Mouse (Mus musculus): ENCODE results near the gene Szt2. TPM values are rescaled to one million over a fixed set of nuclear protein-coding genes. Genes with fewer than 3 reads are reported as not detected.

Szt2 gene
- polyA plus RNA-seq, 1 experiment from 2014 or later, result 4.7 TPM

DNA sequence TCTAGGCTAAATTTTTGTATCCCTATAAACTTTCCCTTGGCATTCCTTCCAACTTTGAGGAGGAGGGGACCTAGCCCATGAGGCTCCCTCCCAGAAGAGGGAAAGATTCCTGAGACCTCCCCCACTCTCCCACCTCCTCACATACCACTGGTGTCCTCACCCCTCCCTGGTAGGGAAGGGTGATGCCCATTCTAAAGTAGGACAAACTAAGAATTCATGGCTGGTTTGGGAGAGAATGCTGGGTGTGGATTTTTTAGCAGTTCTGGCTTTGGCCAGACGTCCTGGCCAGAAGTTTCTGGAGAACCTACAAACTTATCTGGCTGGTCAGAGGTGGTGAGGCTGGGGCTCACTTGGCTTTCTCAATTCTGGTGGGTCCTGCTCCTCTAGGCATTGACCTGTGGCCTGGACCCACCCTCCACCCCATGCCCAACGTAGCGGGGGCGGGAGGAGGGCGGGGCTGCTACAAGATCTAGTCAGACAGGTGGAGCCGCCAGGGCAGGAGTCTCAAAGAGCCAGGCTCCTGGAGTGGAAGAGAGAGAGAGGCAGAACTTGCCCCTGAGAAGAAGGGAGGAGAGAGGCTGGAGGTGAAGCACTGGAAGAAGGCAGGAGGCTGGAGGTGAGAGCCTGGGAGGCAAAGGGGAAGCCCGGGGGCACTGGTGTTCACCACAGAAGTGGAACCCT, 20.3 kb upstream of the Szt2 start:
- no peak for ATAC-seq
- Histone ChIP-seq H3K4me2 (ENCODE audit: low read depth, low read length) (peak overlapping the region; percentile 83), H3K27me3 (replicated peaks; ENCODE audit: control insufficient read depth, insufficient read depth, low read length) (no peaks in the 10 kb centered on the region), H3K4me3 (ENCODE audit: low read length) (peak overlapping the region; percentile 72), H3K4me1 (ENCODE audit: control insufficient read depth, insufficient read depth, low read length) (peaks cover 28% of the 10 kb centered on the region), H3K9ac (ENCODE audit: low read depth, low read length) (peak overlapping the region; percentile 92), H3K27ac (ENCODE audit: low read length) (peak overlapping the region; percentile 89), H3K9me3 (ENCODE audit: control insufficient read depth, low read length) (no peaks in the 10 kb centered on the region), H3K36me3 (ENCODE audit: control insufficient read depth, insufficient read depth, low read length) (peaks cover 21% of the 10 kb centered on the region)
- WGBS, result 44% methylated on average over 7 of the region's 7 CpGs

DNA sequence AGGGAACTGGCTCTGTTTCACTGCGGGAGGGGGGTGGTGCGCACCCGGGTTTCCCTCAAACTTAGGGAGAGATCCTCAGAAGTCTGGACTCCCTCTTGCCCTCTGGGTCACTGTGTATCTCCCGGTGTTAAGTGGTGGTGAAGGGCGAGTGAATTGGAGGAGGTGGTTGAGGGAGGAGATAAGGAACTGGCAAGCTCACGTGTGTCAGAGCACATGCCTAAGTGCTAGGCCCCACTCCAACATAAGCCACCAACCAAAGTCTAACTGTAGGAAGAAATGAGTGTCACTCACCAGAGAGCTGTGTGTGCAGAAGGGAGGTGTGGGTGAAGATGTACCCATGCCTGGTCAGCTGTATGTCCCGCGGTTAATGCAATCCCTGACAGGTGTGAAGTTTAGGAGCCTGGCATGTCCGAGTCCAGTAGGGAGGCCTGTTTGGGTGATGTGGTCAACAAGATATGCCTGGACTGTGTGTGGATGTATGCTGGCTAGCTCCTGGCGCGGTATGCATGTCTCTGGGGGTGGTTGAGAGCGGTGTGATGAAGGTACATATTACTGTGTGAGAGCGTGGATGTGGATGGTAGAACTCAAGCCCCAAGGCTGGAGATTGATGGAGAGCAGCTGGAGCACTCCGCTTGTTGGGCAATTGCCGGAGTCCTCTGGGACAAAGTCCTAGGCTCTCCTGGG, 19.6 kb upstream of the Szt2 start:
- Histone ChIP-seq H3K4me3 (ENCODE audit: low read length) (peak overlapping the region; percentile 72), H3K27me3 (replicated peaks; ENCODE audit: control insufficient read depth, insufficient read depth, low read length) (no peaks in the 10 kb centered on the region), H3K27ac (ENCODE audit: low read length) (peak overlapping the region; percentile 89), H3K4me2 (ENCODE audit: low read depth, low read length) (peak overlapping the region; percentile 83), H3K36me3 (ENCODE audit: control insufficient read depth, insufficient read depth, low read length) (peaks cover 21% of the 10 kb centered on the region), H3K4me1 (ENCODE audit: control insufficient read depth, insufficient read depth, low read length) (peaks cover 26% of the 10 kb centered on the region), H3K9me3 (ENCODE audit: control insufficient read depth, low read length) (no peaks in the 10 kb centered on the region), H3K9ac (ENCODE audit: low read depth, low read length) (peak overlapping the region; percentile 92)
- ATAC-seq, result peak; percentile 48
- 27% methylated on average over 15 of the region's 15 CpGs for WGBS

GRCm38 (mm10) chr4:118427768-118428451, 18.8 kb upstream of the Szt2 start, which contains the start of gene Elovl1:
Gene Elovl1, plus strand, starts transcription at chr4:118428093.
- H3K9me3 ChIP-seq (ENCODE audit: control insufficient read depth, low read length), result no peaks in the 10 kb centered on the region
- peak within 1 kb of the TSS; percentile 89 for H3K27ac ChIP-seq (ENCODE audit: low read length)
- H3K36me3 ChIP-seq (ENCODE audit: control insufficient read depth, insufficient read depth, low read length), result peaks cover 15% of the 10 kb centered on the region
- peak within 1 kb of the TSS; percentile 83 for H3K4me2 ChIP-seq (ENCODE audit: low read depth, low read length)
- ATAC-seq, result peak; percentile 96
- H3K4me1 ChIP-seq (ENCODE audit: control insufficient read depth, insufficient read depth, low read length), result peaks cover 26% of the 10 kb centered on the region
- H3K9ac ChIP-seq (ENCODE audit: low read depth, low read length), result peak within 1 kb of the TSS; percentile 92
- no peaks in the 10 kb centered on the region for H3K27me3 ChIP-seq (replicated peaks; ENCODE audit: control insufficient read depth, insufficient read depth, low read length)
- peak within 1 kb of the TSS; percentile 72 for H3K4me3 ChIP-seq (ENCODE audit: low read length)
- WGBS, result under 1% methylated on average over 16 of the region's 31 CpGs

DNA sequence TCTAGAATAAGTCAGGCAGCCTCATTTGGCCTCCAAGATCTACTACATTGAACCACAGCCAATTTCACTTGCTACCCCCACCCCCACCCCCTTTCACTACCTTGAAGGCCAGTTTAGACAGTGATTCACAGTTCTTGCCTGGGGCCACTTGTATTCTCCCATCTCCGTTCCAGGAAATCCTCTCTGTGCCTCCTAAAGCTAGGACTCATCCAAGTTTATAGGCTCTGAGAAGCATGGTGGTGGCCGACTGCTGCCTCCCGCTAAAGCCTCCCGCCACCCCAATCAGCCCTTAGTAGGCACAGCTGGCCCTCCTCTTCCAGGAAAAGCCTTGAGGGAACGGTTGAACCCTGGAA, 18.3 kb upstream of the Szt2 start:
- 1% methylated on average over 5 of the region's 5 CpGs for WGBS
- H3K4me1 ChIP-seq (ENCODE audit: control insufficient read depth, insufficient read depth, low read length), result peaks cover 26% of the 10 kb centered on the region

DNA sequence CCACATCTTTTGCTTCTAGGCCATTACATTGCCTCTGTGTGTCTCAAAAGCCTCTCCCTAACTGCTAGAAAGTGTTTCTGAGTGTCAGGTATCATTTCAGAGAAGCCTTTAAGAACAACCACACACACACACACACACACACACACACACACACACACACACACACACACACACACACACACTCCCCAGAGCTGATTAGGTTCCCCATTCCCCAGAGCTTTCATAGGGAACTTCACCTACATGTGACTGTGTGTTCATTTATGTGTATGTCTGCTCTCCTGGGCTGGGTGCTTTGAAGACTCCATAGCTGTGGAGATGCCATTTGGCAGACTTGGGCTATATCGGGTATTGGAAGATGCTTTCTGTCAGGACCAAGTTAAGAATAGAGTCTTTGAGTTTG, 16.3 kb upstream of the Szt2 start:
- Histone ChIP-seq H3K9ac (ENCODE audit: low read depth, low read length) (no peak overlapping the region), H3K4me3 (ENCODE audit: low read length) (no peak overlapping the region), H3K36me3 (ENCODE audit: control insufficient read depth, insufficient read depth, low read length) (no peaks in the 10 kb centered on the region), H3K27ac (ENCODE audit: low read length) (no peak overlapping the region), H3K4me2 (ENCODE audit: low read depth, low read length) (no peak overlapping the region), H3K27me3 (replicated peaks; ENCODE audit: control insufficient read depth, insufficient read depth, low read length) (no peaks in the 10 kb centered on the region), H3K9me3 (ENCODE audit: control insufficient read depth, low read length) (no peaks in the 10 kb centered on the region), H3K4me1 (ENCODE audit: control insufficient read depth, insufficient read depth, low read length) (peaks cover 30% of the 10 kb centered on the region)
- 100% methylated on average over 1 of the region's 1 CpGs for WGBS
- ATAC-seq, result no peak

More for the DNA sequence above, 18.3 kb upstream of the Szt2 start:
- Histone ChIP-seq H3K9me3 (ENCODE audit: control insufficient read depth, low read length) (no peaks in the 10 kb centered on the region), H3K27ac (ENCODE audit: low read length) (peak overlapping the region; percentile 81), H3K27me3 (replicated peaks; ENCODE audit: control insufficient read depth, insufficient read depth, low read length) (no peaks in the 10 kb centered on the region), H3K36me3 (ENCODE audit: control insufficient read depth, insufficient read depth, low read length) (peaks cover 13% of the 10 kb centered on the region), H3K4me2 (ENCODE audit: low read depth, low read length) (peak overlapping the region; percentile 71), H3K9ac (ENCODE audit: low read depth, low read length) (peak overlapping the region; percentile 77), H3K4me3 (ENCODE audit: low read length) (peak overlapping the region; percentile 72)
- ATAC-seq, result peak; percentile 29; the same call in 1 of the 2 replicates

- no peak overlapping the region for H3K4me3 ChIP-seq (ENCODE audit: low read length)
- ATAC-seq, result no peak
- H3K36me3 ChIP-seq (ENCODE audit: control insufficient read depth, insufficient read depth, low read length), result no peaks in the 10 kb centered on the region
Measured at GRCm38 (mm10) chr4:118424541-118425160, 15.6 kb upstream of the Szt2 start.

GRCm38 (mm10) chr4:118421384-118421783, 12.3 kb upstream of the Szt2 start:
- Histone ChIP-seq H3K9ac (ENCODE audit: low read depth, low read length) (no peak overlapping the region), H3K9me3 (ENCODE audit: control insufficient read depth, low read length) (no peaks in the 10 kb centered on the region), H3K27ac (ENCODE audit: low read length) (peak overlapping the region; percentile 77), H3K4me3 (ENCODE audit: low read length) (no peak overlapping the region), H3K4me2 (ENCODE audit: low read depth, low read length) (no peak overlapping the region), H3K36me3 (ENCODE audit: control insufficient read depth, insufficient read depth, low read length) (no peaks in the 10 kb centered on the region), H3K27me3 (replicated peaks; ENCODE audit: control insufficient read depth, insufficient read depth, low read length) (no peaks in the 10 kb centered on the region), H3K4me1 (ENCODE audit: control insufficient read depth, insufficient read depth, low read length) (peaks cover 11% of the 10 kb centered on the region)
- WGBS, result 74% methylated on average over 3 of the region's 3 CpGs
- peak; percentile 94 for ATAC-seq

More at GRCm38 (mm10) chr4:118424541-118425160, 15.6 kb upstream of the Szt2 start:
- no peak overlapping the region for H3K9ac ChIP-seq (ENCODE audit: low read depth, low read length)
- WGBS, result 67% methylated on average over 4 of the region's 4 CpGs
- peaks cover 24% of the 10 kb centered on the region for H3K4me1 ChIP-seq (ENCODE audit: control insufficient read depth, insufficient read depth, low read length)
- no peak overlapping the region for H3K27ac ChIP-seq (ENCODE audit: low read length)
- no peak overlapping the region for H3K4me2 ChIP-seq (ENCODE audit: low read depth, low read length)
- H3K27me3 ChIP-seq (replicated peaks; ENCODE audit: control insufficient read depth, insufficient read depth, low read length), result no peaks in the 10 kb centered on the region
- H3K9me3 ChIP-seq (ENCODE audit: control insufficient read depth, low read length), result no peaks in the 10 kb centered on the region

DNA sequence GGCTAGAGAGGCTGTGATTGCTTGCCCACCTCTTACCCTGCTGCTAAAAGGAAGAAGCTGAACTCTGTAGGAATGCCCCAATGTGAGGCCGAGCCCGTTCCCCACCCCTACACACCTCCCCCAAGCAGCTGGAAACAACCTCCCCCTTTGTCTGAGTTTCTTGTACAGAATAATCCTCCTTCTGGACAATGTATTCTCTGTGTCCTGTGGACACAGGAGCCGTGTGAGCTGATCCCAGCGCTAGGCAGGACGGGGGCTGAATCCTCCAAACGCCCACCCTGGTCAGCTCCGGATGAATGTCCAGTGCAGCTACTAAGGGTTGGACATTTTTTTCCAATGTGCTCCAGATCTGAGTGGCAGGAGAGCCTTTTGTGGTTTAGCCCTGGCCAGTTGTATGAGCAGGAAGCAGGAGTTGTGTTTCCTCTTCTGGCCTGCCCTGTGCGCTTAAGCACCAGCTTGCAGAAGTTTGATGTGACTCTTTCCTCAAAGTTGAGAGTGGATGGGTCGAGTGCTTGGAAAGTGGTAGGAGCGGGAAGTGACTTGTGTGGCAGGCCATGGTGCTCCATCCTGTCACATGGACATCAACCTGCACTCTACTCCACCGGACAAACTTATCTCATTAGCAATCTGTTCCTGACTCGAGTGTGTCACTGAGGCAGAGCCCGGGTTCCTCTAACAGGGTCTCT, 8.2 kb upstream of the Szt2 start:
- no peak overlapping the region for H3K4me2 ChIP-seq (ENCODE audit: low read depth, low read length)

More for the DNA sequence above, 8.2 kb upstream of the Szt2 start:
- Histone ChIP-seq H3K27me3 (replicated peaks; ENCODE audit: control insufficient read depth, insufficient read depth, low read length) (no peaks in the 10 kb centered on the region), H3K4me3 (ENCODE audit: low read length) (no peak overlapping the region), H3K27ac (ENCODE audit: low read length) (no peak overlapping the region), H3K9ac (ENCODE audit: low read depth, low read length) (no peak overlapping the region), H3K4me1 (ENCODE audit: control insufficient read depth, insufficient read depth, low read length) (peaks cover 11% of the 10 kb centered on the region), H3K36me3 (ENCODE audit: control insufficient read depth, insufficient read depth, low read length) (peaks cover 20% of the 10 kb centered on the region), H3K9me3 (ENCODE audit: control insufficient read depth, low read length) (no peaks in the 10 kb centered on the region)
- WGBS, result 85% methylated on average over 13 of the region's 13 CpGs
- no peak for ATAC-seq

Data from intestine, embryonic 16.5 days (tissue).